Mouse (Mus musculus): ENCODE results near the gene Macf1.

Gene Macf1

DNA sequence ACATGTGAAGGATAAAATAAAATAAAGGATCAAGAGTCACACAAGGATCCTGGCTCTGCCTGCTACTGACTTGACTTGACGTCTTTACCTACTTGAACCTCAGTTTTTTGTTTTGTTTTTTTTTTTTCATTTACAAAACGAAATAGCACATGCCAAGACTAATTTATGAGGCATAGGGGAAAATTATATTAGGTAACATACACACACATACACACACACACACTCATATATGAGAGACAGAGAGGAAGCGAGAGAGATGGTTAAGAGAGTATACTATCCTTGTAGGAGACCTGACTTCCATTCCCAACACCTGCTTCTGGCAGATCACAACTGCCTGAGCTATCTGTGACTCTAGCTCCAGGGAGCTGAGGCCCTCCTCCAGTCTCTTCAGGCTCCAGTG is at the start of gene Macf1:
TSS of gene Macf1 (minus strand) at position 101 of the 400 bp plus-strand sequence.
- no peak for DNase-seq (ENCODE audit: low read depth, low spot score)

DNA sequence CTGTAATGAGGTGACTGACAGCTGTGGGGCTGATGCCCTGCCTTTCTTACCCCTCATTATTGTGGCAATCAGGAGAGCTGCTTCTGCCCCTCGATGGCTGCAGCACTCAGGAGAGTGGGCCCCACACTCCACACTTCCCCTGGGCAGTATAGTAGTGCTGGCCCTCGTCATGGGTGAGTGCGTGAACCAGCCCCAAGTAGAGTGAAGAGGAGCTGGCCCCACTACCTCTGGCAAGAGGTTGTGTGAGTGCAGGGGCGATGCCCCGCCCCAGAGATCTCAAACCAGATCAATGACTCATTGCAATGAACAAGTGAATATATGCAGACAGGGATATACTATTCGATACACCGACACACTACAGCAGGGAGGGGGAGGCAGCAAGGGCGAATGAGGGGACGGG is 49.4 kb upstream of the Macf1 start:
- DNase-seq (ENCODE audit: low read depth, low spot score): no peak

DNA sequence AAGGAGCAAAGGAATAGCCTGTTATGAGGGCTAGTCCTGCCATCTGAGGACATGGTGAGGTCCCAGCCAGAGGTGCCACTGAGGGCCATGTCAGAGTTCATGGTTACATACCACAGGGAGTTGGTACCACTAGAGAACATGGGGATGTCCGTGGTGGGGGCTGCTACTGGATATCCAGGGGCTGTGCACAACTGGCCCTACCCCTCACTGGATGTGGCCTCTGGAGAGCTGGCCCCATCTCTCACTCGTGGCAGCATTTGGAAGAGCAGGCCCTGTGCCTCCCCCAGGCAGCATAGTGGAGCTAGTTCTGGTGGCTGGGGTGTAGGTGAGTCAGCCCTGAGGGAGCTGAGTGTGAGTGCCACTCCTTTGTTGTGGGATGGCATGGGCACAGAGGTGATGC is 48.8 kb upstream of the Macf1 start:
- DNase-seq (ENCODE audit: low read depth, low spot score): no peak

DNA sequence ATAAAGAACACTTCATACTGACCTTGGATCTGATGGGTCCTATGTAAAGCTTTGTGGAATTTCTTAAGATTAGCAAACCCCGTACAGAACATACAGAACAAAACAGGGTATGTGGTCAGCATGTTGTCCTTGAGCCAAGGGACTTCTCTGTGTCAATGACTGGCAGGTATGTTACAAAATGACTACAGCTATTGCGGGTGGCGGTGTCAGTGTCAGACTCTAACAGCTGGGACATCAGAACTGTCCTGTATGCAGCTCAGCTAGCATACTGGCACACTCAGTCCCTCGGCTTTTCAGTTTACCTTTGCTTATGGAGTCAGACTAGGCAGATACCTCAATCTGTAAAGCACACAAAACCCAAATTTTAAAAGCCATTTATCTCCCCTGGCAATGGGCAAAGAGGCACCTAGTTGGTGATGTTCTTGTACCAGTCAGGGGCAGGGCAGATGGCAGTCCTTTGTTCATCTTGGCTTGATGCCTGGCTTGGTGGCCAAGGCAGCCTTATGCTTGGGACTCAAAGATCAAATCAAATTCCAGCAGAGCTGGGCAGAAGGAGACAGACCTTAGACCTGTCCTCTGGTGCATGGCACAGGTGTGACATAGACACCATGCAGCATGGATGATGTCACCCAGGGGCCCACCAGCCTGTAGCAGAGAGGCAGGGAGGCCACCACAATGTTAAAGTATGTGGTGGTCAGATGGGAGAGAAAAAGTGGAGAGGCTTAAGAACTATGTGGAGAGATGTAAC is 48.2 kb upstream of the Macf1 start:
- DNase-seq (ENCODE audit: low read depth, low spot score): no peak

DNA sequence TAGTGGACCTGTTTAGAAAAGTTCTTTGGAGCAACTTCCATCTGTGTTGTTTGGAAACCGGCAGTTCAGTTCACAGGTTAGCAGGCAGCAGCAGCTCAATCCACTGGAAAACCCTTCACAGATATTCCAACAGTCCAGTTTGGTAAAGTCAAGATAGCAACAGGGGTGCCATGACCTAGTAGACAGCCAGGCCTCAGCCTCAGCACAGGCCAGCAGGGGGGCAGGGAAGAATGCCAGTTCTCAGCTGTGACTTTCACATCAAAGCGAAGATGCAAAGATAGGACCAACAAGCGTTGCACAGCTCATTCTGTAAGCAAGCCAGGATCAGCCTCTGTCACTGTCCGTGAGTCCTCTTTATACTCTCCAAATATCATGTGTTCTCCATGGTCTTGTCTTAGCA is 37.6 kb upstream of the Macf1 start:
- peak; percentile 66 for DNase-seq (ENCODE audit: low read depth, low spot score)

DNA sequence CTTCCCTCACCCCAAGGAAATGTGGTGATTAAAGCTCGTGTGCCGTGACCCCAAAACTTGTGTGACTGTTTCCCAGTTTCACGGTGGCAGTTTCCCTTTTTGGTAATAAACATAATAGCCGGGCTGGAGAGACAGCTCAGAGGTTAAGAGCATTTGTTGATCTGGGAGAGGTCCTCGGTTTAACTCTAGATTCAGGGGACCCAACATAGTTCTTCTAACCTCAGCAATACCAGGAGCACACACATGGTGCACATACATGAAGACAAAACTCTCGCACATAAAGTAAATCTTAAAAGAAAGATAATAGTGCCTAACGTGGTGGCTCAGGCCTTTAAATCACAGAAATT is 34.2 kb upstream of the Macf1 start:
- no peak for DNase-seq (ENCODE audit: low read depth, low spot score)

DNA sequence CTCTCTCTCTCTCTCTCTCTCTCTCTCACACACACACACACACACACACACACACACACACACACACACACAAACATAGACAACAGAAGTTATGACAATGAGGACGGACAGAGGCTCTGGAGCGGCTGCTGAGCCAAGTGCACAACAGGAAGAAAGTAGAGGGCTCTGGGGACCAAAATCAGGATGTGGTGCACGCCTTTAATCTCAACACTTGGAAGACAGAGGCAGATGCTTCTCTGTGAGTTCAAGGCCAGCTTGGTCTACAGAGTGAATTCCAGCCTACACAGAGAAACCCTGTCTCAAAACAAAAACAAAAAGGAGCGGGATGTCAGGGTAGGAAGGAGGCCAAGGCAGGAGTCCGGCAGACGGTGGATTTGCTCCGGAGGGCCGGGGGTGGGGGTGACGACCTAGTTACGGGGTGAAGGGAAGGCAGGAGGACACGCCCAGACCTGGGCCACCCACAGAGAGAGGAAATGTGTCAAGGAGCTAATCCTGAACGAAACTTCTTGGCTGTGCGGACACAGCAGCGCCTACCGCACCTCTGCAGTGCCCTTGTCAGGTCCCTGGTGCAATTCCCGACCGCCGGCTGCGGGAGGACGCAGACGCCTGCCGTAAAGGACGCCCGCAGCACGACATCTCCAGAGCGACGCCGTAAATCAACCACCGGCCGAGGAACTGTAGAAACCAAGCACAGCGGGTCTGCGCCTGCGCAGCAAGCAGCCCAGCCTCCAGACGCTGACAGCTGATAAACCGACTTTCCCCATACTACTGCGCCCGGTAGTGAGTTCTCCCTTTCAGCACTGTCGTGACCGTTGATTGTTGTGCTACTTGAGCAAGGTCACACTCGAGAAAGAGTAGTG is 33.6 kb upstream of the Macf1 start, which contains the start of gene Ndufs5:
TSS of gene Ndufs5 (minus strand) at position 629 of the 860 bp plus-strand sequence.
- peak; percentile 98 for DNase-seq (ENCODE audit: low read depth, low spot score)

DNA sequence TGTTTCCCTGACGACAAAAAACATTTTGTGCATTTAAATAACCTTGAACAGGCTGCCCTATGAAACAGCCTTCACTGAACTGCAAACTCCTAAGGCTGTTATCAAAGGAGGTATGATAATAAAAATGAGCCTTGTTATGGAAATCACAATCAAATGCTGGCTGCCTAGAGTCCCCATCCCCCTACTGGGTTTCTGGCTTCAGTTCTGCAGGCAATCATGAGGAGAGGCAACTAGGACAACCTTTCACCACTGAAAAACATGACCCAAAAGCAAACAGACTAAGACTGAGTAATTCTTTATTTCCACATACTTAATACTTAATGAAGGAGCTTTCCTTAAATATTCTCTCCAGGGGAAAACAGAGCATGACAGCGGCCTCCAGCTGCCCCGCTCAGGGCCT is 28.3 kb upstream of the Macf1 start:
- DNase-seq (ENCODE audit: low read depth, low spot score): no peak

DNA sequence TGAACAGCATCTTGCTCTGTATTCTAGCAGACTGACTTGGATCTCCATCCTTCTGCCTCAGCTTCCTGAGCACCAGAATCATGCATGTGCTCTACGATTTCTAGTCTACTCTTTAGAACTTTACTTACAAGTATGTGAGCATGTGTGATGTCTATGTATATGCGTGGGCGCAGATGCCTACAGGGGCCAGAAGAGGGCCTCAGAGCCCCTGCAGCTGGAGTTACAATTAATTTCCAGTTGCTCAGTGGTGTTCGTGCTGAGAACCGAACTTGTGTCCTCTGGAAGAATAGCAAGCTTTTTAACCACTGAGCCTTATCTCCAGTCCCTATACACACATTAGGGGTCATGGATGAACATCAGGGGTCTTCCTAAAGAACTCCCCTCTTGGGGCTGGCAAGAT is 23.2 kb upstream of the Macf1 start:
- DNase-seq (ENCODE audit: low read depth, low spot score): no peak

DNA sequence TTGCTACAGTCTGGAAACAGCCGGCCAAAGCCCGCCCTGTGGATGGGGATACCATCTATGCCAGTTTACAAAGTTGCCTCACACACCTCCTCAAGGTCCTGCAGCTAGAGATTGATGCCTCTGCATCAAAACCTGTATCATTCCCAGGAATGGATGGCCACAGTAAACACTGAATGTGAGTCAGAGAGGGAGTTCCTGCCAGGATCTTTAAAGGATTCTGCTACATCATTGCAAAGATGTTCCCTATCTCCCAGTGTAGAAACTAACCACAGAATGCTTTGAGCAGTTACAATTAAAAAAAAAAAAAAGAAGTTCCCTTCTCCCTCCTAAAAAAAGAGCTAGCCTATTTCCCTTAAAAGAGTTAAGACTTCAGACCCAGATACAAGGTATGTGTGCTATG is 21.2 kb upstream of the Macf1 start:
- DNase-seq (ENCODE audit: low read depth, low spot score): no peak

DNA sequence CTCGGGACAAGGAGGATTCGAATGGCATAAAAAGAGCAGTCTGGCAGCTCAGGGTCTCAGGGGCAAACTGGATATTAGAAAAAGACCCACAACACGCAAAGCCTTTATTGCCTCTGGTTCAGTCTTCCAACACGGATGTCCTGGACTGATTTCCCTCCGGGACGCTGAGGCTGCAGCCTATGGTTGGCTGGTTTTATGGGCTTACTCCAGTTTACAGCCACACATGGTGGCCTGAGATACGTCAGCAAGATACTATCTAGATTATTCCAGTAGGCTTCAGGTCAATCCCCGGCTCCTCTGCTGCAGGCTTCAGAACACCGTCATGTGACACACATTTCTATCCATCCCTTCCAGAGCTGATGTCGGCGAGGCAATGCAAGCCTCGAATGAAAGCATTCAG is 9.2 kb upstream of the Macf1 start:
- DNase-seq (ENCODE audit: low read depth, low spot score): no peak

DNA sequence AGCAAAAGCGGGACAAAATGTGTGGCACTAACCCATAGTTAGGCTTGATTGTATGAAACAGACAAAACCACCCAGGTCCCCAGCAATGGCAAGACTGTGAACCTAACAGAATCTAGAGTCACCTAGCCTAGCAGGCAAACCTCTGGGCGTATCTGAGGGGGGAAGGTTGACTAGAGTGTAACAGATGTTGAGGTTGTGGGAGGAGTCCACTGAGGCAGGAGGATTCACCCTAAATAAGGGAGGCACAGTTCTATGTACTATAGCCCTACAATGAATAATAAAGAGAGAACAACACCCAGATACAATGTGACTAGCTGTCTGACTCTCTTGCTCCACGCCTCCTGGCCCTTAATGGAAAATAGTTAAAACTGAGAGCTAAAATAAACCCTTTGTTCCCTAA is 7.9 kb upstream of the Macf1 start:
- DNase-seq (ENCODE audit: low read depth, low spot score): peak; percentile 69

DNA sequence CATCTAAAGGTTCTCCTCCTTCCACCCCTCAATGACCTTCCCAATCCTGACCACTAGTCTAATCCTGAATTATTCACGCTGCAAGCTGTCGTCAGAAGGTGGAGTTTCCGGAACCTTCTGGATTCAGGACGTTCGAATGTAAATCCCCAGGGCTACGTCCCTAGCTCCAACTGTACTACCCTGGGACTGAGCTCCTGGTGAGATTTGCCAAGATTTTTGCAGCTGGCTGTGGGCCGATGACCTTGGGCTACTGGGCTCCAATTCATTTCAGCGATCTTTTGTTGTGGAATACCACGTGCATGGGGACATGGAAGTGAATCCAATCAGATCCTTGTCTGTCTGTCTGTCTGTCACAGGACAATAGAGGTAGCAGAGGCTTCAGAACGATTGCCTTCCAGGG is 6.2 kb upstream of the Macf1 start:
- peak; percentile 89 for DNase-seq (ENCODE audit: low read depth, low spot score)

DNA sequence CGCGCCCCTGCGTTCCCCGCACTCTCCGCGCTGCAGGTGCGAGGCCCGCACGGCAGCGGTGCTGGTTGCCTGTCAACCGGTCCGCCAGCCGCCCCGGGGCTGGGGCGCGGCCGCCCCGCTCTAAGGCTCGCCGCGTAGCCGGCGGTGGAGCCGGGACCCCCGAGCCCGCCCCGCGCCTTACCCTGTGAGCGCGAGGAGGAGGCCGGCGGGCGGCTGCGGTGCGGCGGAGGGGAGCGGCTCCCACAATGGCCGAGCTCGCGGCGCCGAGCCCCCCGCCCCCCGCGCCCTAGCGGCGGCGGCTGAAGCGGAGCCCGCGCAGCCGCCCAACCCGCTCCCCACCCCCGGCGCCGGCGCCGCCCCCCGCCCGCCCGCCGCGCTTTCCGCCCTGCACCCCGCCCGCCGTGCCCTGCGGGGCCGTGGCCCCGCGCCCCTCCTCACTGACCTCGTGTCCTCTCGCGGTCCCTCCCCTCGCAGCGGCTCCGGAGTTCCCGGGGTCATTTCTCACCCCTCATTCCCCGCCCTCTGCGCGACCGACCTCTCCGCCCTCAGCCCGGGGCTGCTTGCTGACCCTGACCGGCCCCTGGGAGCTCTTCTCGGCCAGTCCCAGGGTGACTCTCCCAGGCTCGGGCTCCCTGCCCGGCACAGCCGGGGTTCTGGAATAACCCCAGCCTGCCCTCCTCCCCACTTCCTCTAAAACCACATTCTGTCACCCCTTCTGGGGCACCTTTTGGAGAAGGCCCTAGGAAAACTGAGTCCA is 3.0 kb upstream of the Macf1 start:
- DNase-seq (ENCODE audit: low read depth, low spot score): peak; percentile 55

DNA sequence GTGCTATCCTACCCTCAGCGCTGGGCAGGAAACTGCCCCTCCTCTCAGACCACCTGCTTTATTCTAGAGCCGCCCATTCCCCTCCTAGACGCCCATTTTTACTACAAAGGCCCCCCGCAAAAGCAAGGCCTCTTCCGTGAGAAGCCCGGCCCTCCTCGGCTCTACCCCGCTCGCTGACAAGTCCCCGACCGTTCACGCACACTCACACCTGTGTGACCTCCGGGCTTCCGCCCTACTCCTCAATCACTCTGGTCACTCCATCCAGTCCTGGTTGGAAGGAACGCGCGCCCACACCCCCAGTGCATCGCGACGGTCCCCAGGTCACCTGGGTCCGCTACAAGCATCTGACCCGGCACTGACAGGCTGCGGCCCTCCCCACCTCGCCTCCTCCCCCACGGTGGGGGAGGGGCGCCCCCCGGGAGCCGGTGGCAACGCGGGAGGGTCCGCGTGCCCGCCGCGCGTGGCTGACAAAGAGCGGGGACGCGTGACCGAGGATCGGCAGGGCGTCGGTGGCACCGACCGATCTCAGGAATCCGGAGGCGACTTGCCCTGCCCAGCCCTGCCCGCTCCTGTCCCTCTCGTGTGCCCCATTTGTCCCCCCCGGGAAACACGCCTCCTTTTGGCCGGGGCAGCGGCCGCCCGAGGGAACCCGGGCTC is 2.3 kb upstream of the Macf1 start:
- no peak for DNase-seq (ENCODE audit: low read depth, low spot score)

DNA sequence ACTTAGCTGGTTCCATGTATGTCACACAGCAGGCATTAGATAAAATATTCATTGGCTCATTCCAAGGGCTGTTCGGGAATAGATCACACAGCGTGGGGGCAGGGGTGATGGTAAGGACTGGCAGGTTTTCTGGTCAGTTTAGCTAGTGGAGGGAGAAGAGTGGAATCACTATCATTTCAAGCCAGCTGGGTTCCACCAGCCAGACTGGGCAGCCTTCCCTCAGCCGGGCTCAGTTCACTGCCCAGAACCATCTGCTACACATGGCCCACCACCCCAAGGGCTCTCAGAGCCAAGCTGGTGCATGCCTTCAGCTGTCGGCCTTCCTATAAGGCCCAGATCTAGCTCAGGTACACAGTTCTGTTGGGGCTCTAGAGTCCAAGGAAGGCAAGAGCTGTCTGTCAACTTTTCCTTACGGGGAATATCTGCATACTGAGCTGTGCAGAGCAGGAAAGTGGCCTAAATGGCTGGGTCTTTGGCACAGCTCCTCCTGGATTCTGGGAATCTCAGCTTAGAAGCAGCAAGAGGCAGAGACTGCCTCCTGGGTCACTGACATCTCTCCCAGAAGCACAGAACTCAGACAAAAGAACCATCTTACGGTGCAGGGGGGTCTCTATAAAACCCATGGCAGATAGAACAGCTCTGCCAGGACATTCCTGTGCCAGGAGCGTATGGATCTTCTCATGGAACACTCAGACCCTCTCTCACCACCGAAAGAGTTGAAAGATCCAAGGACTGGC is 1.5 kb upstream of the Macf1 start:
- no peak for DNase-seq (ENCODE audit: low read depth, low spot score)

DNA sequence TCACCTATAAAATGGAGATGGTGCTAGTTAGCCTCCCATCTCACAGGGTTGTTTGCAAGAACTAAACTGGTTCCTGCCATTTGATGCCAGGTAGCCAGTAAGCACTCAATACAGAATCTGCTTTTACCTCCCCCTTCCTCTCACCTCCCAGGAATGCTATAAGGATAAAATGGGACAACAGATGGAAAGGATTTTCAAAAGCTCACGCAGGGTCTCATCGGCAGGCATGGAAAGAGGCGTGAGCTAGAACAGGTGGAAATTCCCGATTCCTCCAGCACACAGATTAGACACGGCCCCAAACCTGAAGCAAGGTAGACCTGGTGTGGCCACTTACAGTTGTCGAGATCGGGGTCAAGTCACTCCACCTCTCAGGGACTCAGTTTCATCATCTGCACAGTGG is 886 bp upstream of the Macf1 start:
- DNase-seq (ENCODE audit: low read depth, low spot score): no peak

DNA sequence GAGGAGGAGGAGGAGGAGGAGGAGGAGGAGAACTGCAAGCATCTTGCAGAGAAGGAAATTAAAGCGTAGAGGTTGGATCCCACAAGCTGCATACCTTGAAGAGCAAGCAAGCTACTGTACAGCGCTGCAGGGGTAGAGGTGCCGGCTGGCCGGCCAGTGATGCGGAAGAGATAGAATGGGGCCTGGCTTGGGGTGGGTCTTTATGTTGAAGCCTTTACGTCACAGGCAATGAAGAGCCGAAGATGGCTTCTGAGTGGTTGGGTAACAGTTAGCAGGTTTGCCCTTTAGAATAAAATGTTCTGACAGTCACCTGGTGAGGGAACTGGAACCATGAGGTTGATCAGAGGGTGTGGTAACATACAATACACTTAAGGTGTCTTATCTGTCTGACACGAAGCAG is 1.9 kb downstream of the Macf1 start:
- no peak for DNase-seq (ENCODE audit: low read depth, low spot score)

DNA sequence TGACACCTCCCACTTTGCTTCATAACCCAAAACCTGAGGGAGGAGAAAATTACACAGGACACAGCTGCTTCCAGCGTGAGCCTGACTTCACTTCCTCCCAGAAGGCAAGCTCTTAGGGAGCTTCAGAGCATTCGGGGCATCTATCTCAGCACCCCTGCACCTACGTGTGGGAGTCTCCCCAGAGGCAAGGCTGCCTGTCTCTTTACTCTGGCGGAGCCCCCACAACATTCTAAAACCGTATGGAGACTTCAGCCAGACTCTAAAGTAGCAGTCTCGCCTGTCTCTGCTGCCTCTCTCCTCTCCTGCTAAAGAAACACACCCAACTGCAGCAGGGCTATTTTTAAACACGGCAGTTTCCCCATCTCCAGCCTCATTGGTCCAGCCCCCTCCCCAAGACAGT is 3.2 kb downstream of the Macf1 start:
- no peak for DNase-seq (ENCODE audit: low read depth, low spot score)

DNA sequence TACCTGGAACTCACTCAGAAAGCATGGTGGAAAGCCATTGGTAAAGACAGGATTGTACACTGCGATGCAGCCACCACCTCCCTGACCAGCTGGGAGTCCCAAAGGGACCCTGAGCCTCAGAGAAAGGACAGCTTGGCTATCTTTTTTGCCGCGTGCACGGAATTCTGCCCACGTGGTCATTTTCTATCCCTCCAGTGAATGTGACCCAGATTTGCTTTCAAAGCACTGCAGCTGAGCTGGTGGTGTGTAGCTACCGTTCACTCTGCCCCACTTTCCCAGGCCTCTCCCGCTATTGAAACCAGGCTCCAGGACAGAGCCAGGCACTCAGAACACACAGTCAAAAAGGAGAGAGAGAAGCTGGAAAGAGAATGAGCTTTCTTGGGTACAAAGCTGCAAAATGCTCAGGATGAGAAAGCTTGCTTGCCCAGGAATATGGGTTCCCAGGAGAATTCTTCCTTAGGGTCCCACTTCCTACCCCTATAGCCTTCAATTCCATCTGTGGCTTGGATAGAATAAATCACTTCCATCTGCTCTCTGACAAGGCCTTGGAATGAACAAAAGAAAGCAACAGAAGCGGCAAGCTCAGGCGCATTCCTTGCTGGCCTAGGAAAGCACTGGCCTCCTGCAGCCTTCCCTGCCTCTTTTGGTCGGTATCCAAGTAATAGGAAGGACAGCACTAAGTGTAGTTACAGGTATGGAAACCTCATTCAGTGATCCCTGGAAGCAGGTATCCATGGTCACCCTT is 6.9 kb downstream of the Macf1 start:
- DNase-seq (ENCODE audit: low read depth, low spot score): no peak
